Mouse (Mus musculus): ENCODE data around the gene Prr15l. TPM values are rescaled to one million over a fixed set of nuclear protein-coding genes. Genes with fewer than 3 reads are reported as not detected.
A peak's percentile ranks its signal among the peaks of the same experiment; 100 is the strongest.

Gene Prr15l
- polyA plus RNA-seq, 1 experiment = 56.2 TPM

DNA sequence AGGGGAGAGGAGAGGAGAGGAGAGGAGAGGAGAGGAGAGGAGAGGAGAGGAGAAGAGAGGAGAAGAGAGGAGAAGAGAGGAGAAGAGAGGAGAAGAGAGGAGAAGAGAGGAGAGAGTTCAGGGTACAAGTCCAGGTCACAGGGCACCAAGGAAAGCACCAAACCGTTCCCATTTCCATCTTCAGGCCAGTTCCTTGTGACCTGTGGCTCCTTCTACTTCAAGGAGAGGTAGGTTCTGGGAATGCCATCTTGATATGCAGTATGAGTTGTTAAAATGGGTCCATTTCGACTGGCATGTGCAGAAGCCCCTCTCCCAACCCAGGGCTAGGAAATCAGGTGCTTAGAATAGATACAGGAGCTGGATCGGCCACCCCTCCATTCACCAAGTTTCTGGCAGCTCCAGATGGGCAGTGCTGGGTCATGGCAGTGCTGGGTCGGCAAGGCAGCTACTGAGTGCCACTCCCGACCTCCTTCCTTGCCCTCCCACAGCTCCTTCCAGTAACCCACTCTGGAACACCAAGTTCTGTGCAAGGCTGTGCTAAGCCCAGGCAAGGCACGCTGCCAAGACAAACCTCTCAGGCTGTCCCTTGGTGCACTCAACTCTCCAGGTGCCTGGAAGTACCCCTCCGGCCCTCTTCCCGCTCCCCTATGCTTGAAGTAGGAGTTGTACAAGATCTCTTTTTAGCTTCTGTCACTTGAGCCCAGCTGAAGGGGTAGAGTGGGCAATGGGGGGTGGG, 3.6 kb downstream of the Prr15l start:
- DNase-seq = peak; percentile 88
- peak overlapping the region; percentile 22 for H3K4me3 ChIP-seq (replicated peaks; ENCODE audit: extremely low read depth, low read depth, low read length)
- 48% methylated on average over 8 of the region's 8 CpGs for WGBS

DNA sequence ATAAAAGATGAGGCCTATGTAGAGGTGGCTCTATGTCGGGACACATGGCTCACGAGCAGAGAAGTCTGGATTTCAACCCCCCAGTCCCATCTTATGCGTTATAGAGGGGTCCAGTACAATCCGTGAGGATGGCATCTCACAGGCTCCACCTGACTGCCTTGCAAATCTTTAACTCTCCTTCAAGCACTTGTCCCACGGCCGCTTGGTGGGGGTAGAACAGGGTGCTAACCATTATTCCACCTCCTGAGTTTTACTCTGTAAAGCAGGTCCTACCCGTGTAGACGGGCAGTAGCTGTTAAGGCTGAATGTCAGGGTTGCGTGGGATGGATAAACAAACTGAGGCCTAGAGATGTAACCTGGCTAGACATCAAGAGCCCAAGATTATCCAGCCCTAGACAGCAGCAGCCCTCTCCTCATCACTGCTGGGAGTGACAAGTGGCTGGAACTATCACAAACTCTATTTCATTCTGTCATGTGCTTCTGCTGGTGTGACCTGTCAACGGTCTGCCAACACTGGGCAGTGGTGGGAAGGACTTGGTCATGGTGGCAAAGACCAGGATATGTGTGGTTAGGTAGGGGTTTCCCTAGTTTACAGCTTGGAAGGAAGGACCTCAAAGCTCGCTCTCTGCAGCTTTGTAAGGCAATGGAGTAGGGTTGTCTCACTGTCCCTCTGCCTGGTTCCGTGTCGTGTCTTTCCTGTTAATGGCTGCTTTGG, 5.8 kb downstream of the Prr15l start:
- no peak for DNase-seq
- WGBS = 71% methylated on average over 13 of the region's 13 CpGs

More for the DNA sequence above, 3.6 kb downstream of the Prr15l start:
- H3K4me1 ChIP-seq (ENCODE audit: control insufficient read depth, insufficient read depth, low read length) = no peaks in the 10 kb centered on the region
- TF ChIP-seq POLR2A (IDR thresholded peaks at IDR 0.05; ENCODE audit: borderline replicate concordance, extremely low read depth, low read depth, low read length) = peak; percentile 78; the same call in 1 of the 2 replicates
- no peak for TF ChIP-seq CTCF (IDR thresholded peaks at IDR 0.05; ENCODE audit: insufficient read depth, low read length)

DNA sequence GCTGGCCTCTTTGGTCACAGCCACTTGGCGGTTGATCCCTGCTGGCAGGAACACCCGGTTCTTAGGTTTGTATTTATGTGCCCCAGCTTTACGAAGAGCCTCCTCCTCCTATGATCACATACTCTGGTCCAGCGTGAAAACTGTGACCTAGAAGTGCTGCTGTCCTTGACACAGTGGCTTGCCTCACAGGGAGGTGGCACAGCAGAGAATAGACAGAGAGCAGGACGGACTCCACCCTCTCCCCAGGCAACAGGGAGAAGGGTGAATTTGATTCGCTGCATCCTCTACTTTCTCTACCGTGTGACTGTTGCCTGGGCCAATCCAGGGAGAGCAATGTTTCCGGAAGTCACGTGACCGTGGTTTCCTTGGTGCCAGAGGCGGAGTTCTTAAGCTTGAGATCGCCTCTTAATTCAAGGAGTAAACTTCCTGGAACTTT, 7.0 kb downstream of the Prr15l start:
- 21% methylated on average over 12 of the region's 12 CpGs for WGBS
- TF ChIP-seq CTCF (IDR thresholded peaks at IDR 0.05; ENCODE audit: insufficient read depth, low read length) (no peak), POLR2A (IDR thresholded peaks at IDR 0.05; ENCODE audit: borderline replicate concordance, extremely low read depth, low read depth, low read length) (peak; percentile 80; the same call in 1 of the 2 replicates)
- DNase-seq = peak; percentile 73
- 0 out of 2 replicates have a peak, but pooled peaks cover 4% of the 10 kb centered on the region for H3K4me1 ChIP-seq (ENCODE audit: control insufficient read depth, insufficient read depth, low read length)
- no peak overlapping the region for H3K4me3 ChIP-seq (replicated peaks; ENCODE audit: extremely low read depth, low read depth, low read length)

More for the DNA sequence above, 5.8 kb downstream of the Prr15l start:
- 0 out of 2 replicates have a peak, but pooled peaks cover 4% of the 10 kb centered on the region for H3K4me1 ChIP-seq (ENCODE audit: control insufficient read depth, insufficient read depth, low read length)
- TF ChIP-seq POLR2A (IDR thresholded peaks at IDR 0.05; ENCODE audit: borderline replicate concordance, extremely low read depth, low read depth, low read length) (no peak), CTCF (IDR thresholded peaks at IDR 0.05; ENCODE audit: insufficient read depth, low read length) (no peak)
- no peak overlapping the region for H3K4me3 ChIP-seq (replicated peaks; ENCODE audit: extremely low read depth, low read depth, low read length)

DNA sequence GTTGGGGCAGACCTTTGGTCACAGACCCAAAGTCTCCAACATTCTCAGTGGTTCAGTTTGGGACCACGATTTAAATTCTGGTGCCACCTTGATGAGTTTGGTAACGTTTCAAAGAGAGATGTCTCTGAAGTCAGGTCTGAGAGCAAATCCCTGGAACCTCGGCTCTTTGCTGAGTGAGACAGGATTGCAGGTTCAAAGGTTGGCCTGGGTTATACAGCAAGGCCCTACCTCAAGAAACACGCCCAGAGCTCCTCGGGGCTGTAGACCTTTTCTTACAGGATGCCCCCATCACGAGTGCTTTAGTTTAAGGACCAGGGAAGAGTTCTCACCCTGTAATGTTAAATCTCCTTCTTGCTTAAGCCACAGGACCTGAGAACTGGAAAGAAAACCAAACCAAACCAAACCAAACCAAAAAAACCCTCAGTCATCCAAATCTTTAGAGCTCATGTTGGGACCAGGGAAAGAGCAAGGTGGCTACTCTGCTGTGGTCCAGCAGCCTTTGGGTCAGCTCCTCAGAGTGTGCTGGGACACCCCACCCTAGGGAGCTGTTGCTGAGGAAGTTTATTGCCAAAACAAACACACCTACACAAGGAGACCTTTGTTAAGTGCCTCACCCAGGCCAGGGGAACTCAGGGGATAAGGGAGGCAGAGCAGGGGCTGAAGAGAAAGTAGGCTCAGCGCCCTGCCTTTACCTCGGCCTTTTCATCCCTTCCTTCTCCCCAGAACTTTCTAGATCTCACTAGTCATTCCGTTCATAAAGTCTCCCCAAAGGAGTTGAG, 8.2 kb downstream of the Prr15l start:
- no peak overlapping the region for H3K4me3 ChIP-seq (replicated peaks; ENCODE audit: extremely low read depth, low read depth, low read length)
- 65% methylated on average over 9 of the region's 9 CpGs for WGBS
- H3K4me1 ChIP-seq (ENCODE audit: control insufficient read depth, insufficient read depth, low read length) = 0 out of 2 replicates have a peak, but pooled peaks cover 4% of the 10 kb centered on the region
- DNase-seq = no peak
- TF ChIP-seq POLR2A (IDR thresholded peaks at IDR 0.05; ENCODE audit: borderline replicate concordance, extremely low read depth, low read depth, low read length) (peak; percentile 26; the same call in 1 of the 2 replicates), CTCF (IDR thresholded peaks at IDR 0.05; ENCODE audit: insufficient read depth, low read length) (no peak)

DNA sequence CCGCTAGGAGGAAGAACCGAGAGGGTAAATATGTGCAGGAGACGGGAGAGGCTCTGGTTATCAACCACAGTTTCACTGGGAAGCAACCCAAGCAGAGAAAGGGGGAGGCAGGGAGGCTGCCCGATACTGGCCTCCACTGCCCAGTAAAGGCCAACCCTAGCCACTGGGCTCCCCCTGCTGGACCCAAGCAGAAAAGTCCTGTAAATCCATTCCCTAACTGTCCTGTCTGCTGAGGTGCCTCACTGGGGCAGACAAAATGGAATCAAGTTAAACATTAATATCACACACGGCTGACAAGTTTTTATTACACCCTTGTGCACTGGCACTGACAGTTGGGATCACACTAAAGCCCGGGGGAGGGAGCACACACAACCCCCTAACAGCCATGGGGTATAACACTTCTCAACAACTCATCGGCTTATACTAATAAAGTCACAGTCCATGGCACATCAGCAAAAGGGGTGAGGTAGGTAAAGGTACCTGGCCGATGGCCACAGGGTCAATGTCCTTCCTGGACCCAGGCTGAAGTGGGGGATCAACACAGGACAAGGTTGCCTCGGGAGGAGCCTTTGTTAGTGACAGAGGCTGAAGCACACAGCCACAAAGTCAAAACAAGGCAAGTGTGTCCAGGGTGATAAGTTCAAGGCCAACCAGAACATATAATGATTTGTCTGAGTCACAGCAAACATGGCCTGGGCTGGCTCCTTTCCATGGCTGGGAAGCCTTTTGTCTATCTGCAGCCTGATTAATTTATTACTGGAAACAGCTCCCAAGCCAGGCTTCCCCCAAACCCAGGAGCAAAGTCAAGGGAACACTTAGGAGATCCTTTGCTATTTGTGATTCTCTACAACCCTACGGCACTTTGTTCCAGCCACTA, 9.9 kb downstream of the Prr15l start:
- peak; percentile 73 for DNase-seq
- WGBS = 37% methylated on average over 10 of the region's 10 CpGs
- H3K4me3 ChIP-seq (replicated peaks; ENCODE audit: extremely low read depth, low read depth, low read length) = no peak overlapping the region
- peaks cover 4% of the 10 kb centered on the region; the same call in 1 of the 2 replicates for H3K4me1 ChIP-seq (ENCODE audit: control insufficient read depth, insufficient read depth, low read length)
- TF ChIP-seq CTCF (IDR thresholded peaks at IDR 0.05; ENCODE audit: insufficient read depth, low read length) = peak; percentile 78
- TF ChIP-seq POLR2A (IDR thresholded peaks at IDR 0.05; ENCODE audit: borderline replicate concordance, extremely low read depth, low read depth, low read length) = peak; percentile 40; the same call in 1 of the 2 replicates

DNA sequence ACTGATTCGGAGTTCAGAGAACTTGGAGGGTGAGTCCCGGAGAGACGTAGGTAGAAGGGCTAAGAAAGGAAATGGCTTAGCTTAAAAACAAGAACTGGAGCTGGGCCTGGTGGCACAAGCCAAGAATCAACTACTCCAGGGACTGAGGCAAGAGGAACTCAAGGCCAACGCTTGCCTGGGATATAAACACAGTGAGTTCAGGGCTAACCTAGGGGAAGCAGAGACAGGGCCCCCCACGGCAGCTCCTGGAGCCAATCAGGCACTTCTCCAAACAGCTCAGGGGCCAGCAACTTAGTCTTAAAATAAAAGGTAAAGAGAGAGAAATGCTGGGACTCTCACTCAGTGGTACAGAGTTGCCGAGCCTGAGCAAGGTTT, 10.5 kb downstream of the Prr15l start:
- no peak for DNase-seq
- Histone ChIP-seq H3K4me1 (ENCODE audit: control insufficient read depth, insufficient read depth, low read length) (peaks cover 6% of the 10 kb centered on the region; the same call in 1 of the 2 replicates), H3K4me3 (replicated peaks; ENCODE audit: extremely low read depth, low read depth, low read length) (no peak overlapping the region)
- WGBS = 58% methylated on average over 6 of the region's 6 CpGs
- TF ChIP-seq POLR2A (IDR thresholded peaks at IDR 0.05; ENCODE audit: borderline replicate concordance, extremely low read depth, low read depth, low read length) (no peak; the same call in 1 of the 2 replicates), CTCF (IDR thresholded peaks at IDR 0.05; ENCODE audit: insufficient read depth, low read length) (no peak)

DNA sequence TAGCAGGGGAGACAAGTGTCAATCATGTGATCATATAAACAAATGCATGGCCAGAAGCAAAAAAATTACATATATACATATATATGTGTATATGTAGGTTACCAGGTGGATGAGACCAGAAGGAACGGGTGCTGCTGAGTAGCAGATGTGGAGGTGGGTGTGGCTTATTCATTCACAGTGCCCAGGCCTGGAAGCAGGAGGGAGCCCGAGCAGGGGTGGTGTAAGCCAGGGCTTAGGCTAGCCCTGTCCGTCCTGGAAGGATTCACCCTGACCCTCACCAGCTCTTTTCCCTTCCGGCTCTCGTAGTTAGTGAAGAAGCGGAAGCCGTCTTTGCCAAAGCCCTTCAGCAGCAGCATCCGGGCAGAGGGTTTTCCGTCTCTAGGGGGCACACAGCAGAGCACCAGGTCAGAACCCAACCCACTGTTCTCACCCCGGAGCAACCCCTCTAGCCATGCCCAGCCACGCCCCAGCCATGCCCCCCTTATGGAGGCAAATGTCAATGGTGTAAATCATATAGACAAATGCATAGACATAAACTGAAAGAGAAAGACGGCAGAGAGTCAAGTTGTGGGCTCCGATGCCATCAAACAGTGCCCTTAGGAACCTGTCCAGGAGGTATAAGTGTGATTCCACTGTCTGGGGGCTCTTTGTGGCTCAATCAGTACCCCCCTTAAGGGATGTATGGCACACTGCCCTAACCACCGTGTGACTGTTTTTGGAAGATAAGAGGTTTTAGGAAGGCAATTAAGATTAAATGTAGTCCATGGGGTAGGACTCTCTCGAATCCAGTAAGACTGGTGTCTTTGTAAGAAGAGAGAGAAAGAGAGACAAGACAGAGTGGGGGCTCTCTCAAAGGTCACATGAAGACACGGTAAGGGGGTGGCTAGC, 12.9 kb downstream of the Prr15l start:
- 71% methylated on average over 16 of the region's 16 CpGs for WGBS
- DNase-seq = no peak
- no peak overlapping the region for H3K4me3 ChIP-seq (replicated peaks; ENCODE audit: extremely low read depth, low read depth, low read length)
- no peak for TF ChIP-seq POLR2A (IDR thresholded peaks at IDR 0.05; ENCODE audit: borderline replicate concordance, extremely low read depth, low read depth, low read length)
- TF ChIP-seq CTCF (IDR thresholded peaks at IDR 0.05; ENCODE audit: insufficient read depth, low read length) = no peak
- peaks cover 10% of the 10 kb centered on the region for H3K4me1 ChIP-seq (ENCODE audit: control insufficient read depth, insufficient read depth, low read length)

Data from lung, adult 2 months (tissue).